Mouse (Mus musculus): ENCODE results near the gene Shc3. TPM values are rescaled to one million over a fixed set of nuclear protein-coding genes. Genes with fewer than 3 reads are reported as not detected.

Gene Shc3
- total and polyA plus RNA-seq, 3 experiments = 0.15 to 0.40 TPM; not detected in 1

- peaks cover 8 to 38% of the 10 kb centered on the region in 2 experiments for H3K36me3 ChIP-seq (replicated peaks in 1 of 2; ENCODE audit: control insufficient read depth in 1 of 2, insufficient read depth in 1 of 2, low read length in 1 of 2)
- H3K27me3 ChIP-seq (replicated peaks) = no peaks in the 10 kb centered on the region
- H3K4me1 ChIP-seq (ENCODE audit: control insufficient read depth in 1 of 2, insufficient read depth in 2 of 2) = peaks cover 3 to 16% of the 10 kb centered on the region in 2 experiments
- H3K9ac ChIP-seq (ENCODE audit: insufficient read depth, low read depth) = no peak overlapping the region
- H3K9me3 ChIP-seq (replicated peaks; ENCODE audit: low read length) = no peaks in the 10 kb centered on the region
- TF ChIP-seq EP300 (IDR thresholded peaks at IDR 0.05; ENCODE audit: low read length) (0 out of 2 replicates have a peak, but pooled peaks have one; percentile 21), MAFK (IDR thresholded peaks at IDR 0.05; ENCODE audit: insufficient replicate concordance, low read length) (peak; percentile 52; the same call in 1 of the 2 replicates), ZKSCAN1 (IDR thresholded peaks at IDR 0.05; ENCODE audit: borderline replicate concordance, low read depth, low read length) (no peak), ZC3H11A (IDR thresholded peaks at IDR 0.05; ENCODE audit: low read depth, low read length) (peak; percentile 87), CTCF (conservative IDR thresholded peaks at IDR 0.05 in 1 of 2, IDR thresholded peaks at IDR 0.05 in 1 of 2; ENCODE audit: low read depth in 2 of 2, low read length in 2 of 2) (peak; percentile 77 to 90), HCFC1 (IDR thresholded peaks at IDR 0.05; ENCODE audit: low read depth, low read length) (no peak), MXI1 (IDR thresholded peaks at IDR 0.05; ENCODE audit: low read depth, low read length) (0 out of 2 replicates have a peak, but pooled peaks have one; percentile 20), MAZ (IDR thresholded peaks at IDR 0.05; ENCODE audit: low read depth, low read length) (0 out of 2 replicates have a peak, but pooled peaks have one; percentile 30), RCOR1 (conservative IDR thresholded peaks at IDR 0.05; ENCODE audit: low read depth, low read length) (0 out of 2 replicates have a peak, but pooled peaks have one; percentile 36), RAD21 (IDR thresholded peaks at IDR 0.05; ENCODE audit: low read depth, low read length) (peak; percentile 86), JUND (conservative IDR thresholded peaks at IDR 0.05; ENCODE audit: low read depth, low read length) (0 out of 2 replicates have a peak, but pooled peaks have one; percentile 12), NELFE (IDR thresholded peaks at IDR 0.05; ENCODE audit: low read depth, low read length) (peak; percentile 39; the same call in 1 of the 2 replicates), SMC3 (IDR thresholded peaks at IDR 0.05; ENCODE audit: low read depth, low read length) (peak; percentile 96), TBP (conservative IDR thresholded peaks at IDR 0.05; ENCODE audit: low read depth, low read length) (no peak), SIN3A (IDR thresholded peaks at IDR 0.05; ENCODE audit: low read length) (no peak)
- no peaks in the 10 kb centered on the region for H3K79me2 ChIP-seq (replicated peaks; ENCODE audit: control insufficient read depth, extremely low read depth, insufficient read depth, poor library complexity, severe bottlenecking)
- H3K4me3 ChIP-seq (replicated peaks in 1 of 3; ENCODE audit: low read depth in 2 of 3, low read length in 2 of 3, poor library complexity in 1 of 3) = no peak overlapping the region
- H3K27ac ChIP-seq (ENCODE audit: insufficient read depth, low read depth) = no peak overlapping the region
- dilution Hi-C loops (cut with MboI; ENCODE audit: extremely low pct_ligation_motif_present, extremely low pct_unique_long_range_greater_than_20kb, low sequenced_read_pairs) (no loop called here), in situ Hi-C loops (cut with MboI; ENCODE audit: low pct_ligation_motif_present, low pct_unique_long_range_greater_than_20kb, low sequenced_read_pairs) (loop anchor here (5.0 kb wide), 2 partner anchors 237 to 462 kb away; no protein-coding TSS in a partner anchor)
- H3K4me2 ChIP-seq (ENCODE audit: insufficient read depth, low read depth, poor library complexity, severe bottlenecking) = peak overlapping the region; percentile 61; the same call in 1 of the 2 replicates
- peak; percentile 79 for DNase-seq (ENCODE audit: extremely low read depth)
Observed at GRCm38 (mm10) chr13:51424647-51425046, 144.6 kb downstream of the Shc3 start.

- Histone ChIP-seq H3K27me3 (replicated peaks) (no peaks in the 10 kb centered on the region), H3K4me1 (ENCODE audit: control insufficient read depth in 1 of 2, insufficient read depth in 2 of 2) (peaks cover 6 to 16% of the 10 kb centered on the region in 2 experiments), H3K4me2 (ENCODE audit: insufficient read depth, low read depth, poor library complexity, severe bottlenecking) (peak overlapping the region; percentile 25; the same call in 1 of the 2 replicates), H3K36me3 (replicated peaks in 1 of 2; ENCODE audit: control insufficient read depth in 1 of 2, insufficient read depth in 1 of 2, low read length in 1 of 2) (peaks cover 17 to 48% of the 10 kb centered on the region in 2 experiments), H3K27ac (ENCODE audit: insufficient read depth, low read depth) (no peak overlapping the region), H3K79me2 (replicated peaks; ENCODE audit: control insufficient read depth, extremely low read depth, insufficient read depth, poor library complexity, severe bottlenecking) (no peaks in the 10 kb centered on the region), H3K9me3 (replicated peaks; ENCODE audit: low read length) (no peaks in the 10 kb centered on the region), H3K9ac (ENCODE audit: insufficient read depth, low read depth) (no peak overlapping the region), H3K4me3 (replicated peaks in 1 of 3; ENCODE audit: low read depth in 2 of 3, low read length in 2 of 3, poor library complexity in 1 of 3) (no peak overlapping the region)
- dilution Hi-C loops (cut with MboI; ENCODE audit: extremely low pct_ligation_motif_present, extremely low pct_unique_long_range_greater_than_20kb, low sequenced_read_pairs) (no loop called here), in situ Hi-C loops (cut with MboI; ENCODE audit: low pct_ligation_motif_present, low pct_unique_long_range_greater_than_20kb, low sequenced_read_pairs) (no loop called here)
- DNase-seq (ENCODE audit: extremely low read depth) = peak; percentile 54
- TF ChIP-seq ELF1 (IDR thresholded peaks at IDR 0.05; ENCODE audit: low read depth, low read length) = no peak
- TF ChIP-seq MAFK (IDR thresholded peaks at IDR 0.05; ENCODE audit: insufficient replicate concordance, low read length) = no peak
- no peak for TF ChIP-seq USF2 (conservative IDR thresholded peaks at IDR 0.05; ENCODE audit: low read depth, low read length)
- peak; percentile 27; the same call in 1 of the 2 replicates for TF ChIP-seq ZNF384 (IDR thresholded peaks at IDR 0.05; ENCODE audit: low read depth, low read length)
- peak; percentile 29 for TF ChIP-seq BHLHE40 (IDR thresholded peaks at IDR 0.05; ENCODE audit: low read depth, low read length)
- TF ChIP-seq CTCF (conservative IDR thresholded peaks at IDR 0.05 in 1 of 2, IDR thresholded peaks at IDR 0.05 in 1 of 2; ENCODE audit: low read depth in 2 of 2, low read length in 2 of 2) = peak in 1 of 2 experiments; percentile 74; a peak in 2 of 4 replicates
- no peak for TF ChIP-seq KAT2A (IDR thresholded peaks at IDR 0.05; ENCODE audit: insufficient replicate concordance, low read length)
- no peak for TF ChIP-seq CHD2 (IDR thresholded peaks at IDR 0.05; ENCODE audit: low read length)
- peak; percentile 72 for TF ChIP-seq RAD21 (IDR thresholded peaks at IDR 0.05; ENCODE audit: low read depth, low read length)
- TF ChIP-seq SMC3 (IDR thresholded peaks at IDR 0.05; ENCODE audit: low read depth, low read length) = peak; percentile 83
- TF ChIP-seq HCFC1 (IDR thresholded peaks at IDR 0.05; ENCODE audit: low read depth, low read length) = no peak
- peak; percentile 38 for TF ChIP-seq ZC3H11A (IDR thresholded peaks at IDR 0.05; ENCODE audit: low read depth, low read length)
Observed at GRCm38 (mm10) chr13:51423647-51424046, 145.6 kb downstream of the Shc3 start.

All from CH12.LX (cell line).